Mouse (Mus musculus) left cerebral cortex, adult 6 months (tissue): ENCODE measurements around the gene Fam160b1. TPM values are rescaled to one million over a fixed set of nuclear protein-coding genes. Genes with fewer than 3 reads are reported as not detected.

Source experiments
- long read RNA-seq, 2 experiments: library from polyadenylated mRNA; unstranded; transcript quantifications; one replicate each; pipeline ENCODE4 v2.0.0; 2019 to 2020
- polyA plus RNA-seq: library from polyadenylated mRNA; unstranded; fragments of <200 nt; fragmentation: Nextera tagmentation; gene quantifications from 2 replicates; pipeline ENCODE4 v1.2.3, GENCODE M21; 2021

Gene Fam160b1
- polyA plus RNA-seq = 3.9 and 5.2 TPM in 2 replicates
- long read RNA-seq, experiment 1, full-length matches to known transcripts = 5 of 21 reads
- long read RNA-seq, experiment 1, partial matches to known transcripts = 14 of 21 reads
- long read RNA-seq, experiment 1, other reads (novel, unspliced or antisense) = 2 of 21 reads
- long read RNA-seq, experiment 2, full-length matches to known transcripts = 2 of 14 reads
- long read RNA-seq, experiment 2, partial matches to known transcripts = 3 of 14 reads
- long read RNA-seq, experiment 2, other reads (novel, unspliced or antisense) = 9 of 14 reads

GRCm38 (mm10) chr19:57360341-57361130 is at the start of gene Fam160b1:
Gene Fam160b1, plus strand, starts transcription at chr19:57360680.

GRCm38 (mm10) chr19:57314346-57315012 is 46.0 kb upstream of the Fam160b1 start, which contains the start of gene Ablim1:
Gene Ablim1, minus strand, starts transcription at chr19:57314919.

Other genes starting within 250 kb of the Fam160b1 start
- gene Ablim1, start 45.8 kb upstream of the Fam160b1 start, polyA plus RNA-seq = 39.2 and 48.2 TPM in 2 replicates
- 10.6 and 14.6 TPM in 2 replicates for gene Trub1, start 92.2 kb downstream of the Fam160b1 start, polyA plus RNA-seq